Mouse (Mus musculus) heart, embryonic 10.5 days (tissue): ENCODE results near the gene Gm17387. TPM values are rescaled to one million over a fixed set of nuclear protein-coding genes. Genes with fewer than 3 reads are reported as not detected.
"Not testable (repeated sequence)": the region's sequence is repeated elsewhere in the genome, so short reads cannot be mapped to it uniquely, and the experiment has no call there.

Experiments
- DNase-seq: peaks from one replicate; pipeline ENCODE4 v3.0.0-alpha.2; 2017; ENCODE audit warnings: low spot score
- H3K27ac ChIP-seq: fragments of 300-500 bp; sonication (generic); 2 replicates; pipeline ENCODE4 v1.5.1; 2016; ENCODE audit warnings: mild to moderate bottlenecking
- H3K27me3 ChIP-seq: fragments of 300-500 bp; sonication (generic); 2 replicates; pipeline ENCODE4 v1.6.1; 2016; ENCODE audit warnings: mild to moderate bottlenecking; ENCODE audit not compliant: poor library complexity, insufficient read depth, severe bottlenecking
- H3K36me3 ChIP-seq: fragments of 300-500 bp; sonication (generic); 2 replicates; pipeline ENCODE4 v1.6.1; 2016; ENCODE audit warnings: mild to moderate bottlenecking, moderate library complexity
- H3K4me1 ChIP-seq: fragments of 300-500 bp; sonication (generic); 2 replicates; pipeline ENCODE4 v1.6.1; 2016; ENCODE audit warnings: mild to moderate bottlenecking
- H3K4me3 ChIP-seq: fragments of 300-500 bp; sonication (generic); 2 replicates; pipeline ENCODE4 v1.5.1; 2016; ENCODE audit warnings: mild to moderate bottlenecking, moderate library complexity
- H3K9me3 ChIP-seq: fragments of 300-500 bp; sonication (generic); 2 replicates; pipeline ENCODE4 v1.6.1; 2016; ENCODE audit warnings: mild to moderate bottlenecking, moderate library complexity
- WGBS: fragments of 180-500 bp; shearing (Covaris S2); methylation state at CpG from one replicate; pipeline ENCODE4 v1.1.7; 2016; 5-methylcytosine and 5-hydroxymethylcytosine counted together
- polyA plus RNA-seq: library from polyadenylated mRNA; unstranded; fragments of >200 nt; fragmentation: Nextera tagmentation; extraction: Ambion mirVana; gene quantifications from 2 replicates; pipeline ENCODE4 v1.2.1, GENCODE M21; 2016

The Gm17387 gene
- polyA plus RNA-seq, 1 experiment from 2014 or later: not detected

DNA sequence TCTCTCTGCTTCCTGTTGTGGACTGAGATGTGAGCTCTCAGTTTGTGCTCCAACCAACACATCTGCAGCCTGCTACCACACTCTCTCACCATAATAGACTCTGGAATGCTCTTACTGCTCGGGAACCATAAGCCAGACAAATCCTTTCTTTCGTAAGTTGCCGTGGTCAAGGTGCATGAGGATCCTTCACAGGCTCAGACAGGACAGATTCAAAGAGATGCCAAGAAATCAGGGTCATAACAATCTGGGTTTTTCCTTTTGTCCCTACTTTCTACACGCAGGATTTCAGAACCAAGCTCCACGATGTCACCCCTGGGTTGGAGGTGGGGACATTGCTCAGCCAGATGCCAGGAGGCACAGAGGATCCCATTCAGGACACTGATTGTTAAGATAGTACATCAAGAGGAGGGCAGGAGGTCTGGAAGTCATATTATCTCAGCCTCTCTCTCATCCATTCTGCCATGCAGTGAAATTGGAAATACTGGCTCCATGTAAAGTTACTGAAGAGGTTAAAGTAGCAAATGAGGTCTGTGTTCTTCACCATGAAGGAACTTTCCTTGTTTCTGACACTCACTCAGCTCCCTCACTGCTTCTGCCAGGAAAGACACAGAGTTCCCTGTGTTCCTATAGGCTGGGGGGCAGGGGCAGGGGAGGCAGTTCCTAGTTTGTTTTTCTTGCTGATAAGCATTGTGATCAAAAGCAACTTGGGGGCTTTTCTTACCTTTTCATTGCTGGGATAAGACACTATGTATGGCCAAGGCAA, 25.5 kb upstream of the Gm17387 start:
- WGBS: 58% methylated on average over 5 of the region's 5 CpGs

GRCm38 (mm10) chr7:141006446-141006845, 22.5 kb upstream of the Gm17387 start:
- no peak overlapping the region for H3K4me3 ChIP-seq
- no peak overlapping the region for H3K27ac ChIP-seq
- H3K36me3 ChIP-seq: no peaks in the 10 kb centered on the region
- DNase-seq: no peak
- 86% methylated on average over 6 of the region's 6 CpGs for WGBS
- peaks cover 22% of the 10 kb centered on the region for H3K4me1 ChIP-seq
- no peaks in the 10 kb centered on the region for H3K9me3 ChIP-seq
- peaks cover 22% of the 10 kb centered on the region for H3K27me3 ChIP-seq

More for the DNA sequence above, 25.5 kb upstream of the Gm17387 start:
- no peak overlapping the region for H3K4me3 ChIP-seq
- no peak for DNase-seq
- H3K9me3 ChIP-seq: no peaks in the 10 kb centered on the region
- H3K27me3 ChIP-seq: peaks cover 7% of the 10 kb centered on the region
- H3K36me3 ChIP-seq: no peaks in the 10 kb centered on the region
- no peak overlapping the region for H3K27ac ChIP-seq
- H3K4me1 ChIP-seq: peaks cover 2% of the 10 kb centered on the region

DNA sequence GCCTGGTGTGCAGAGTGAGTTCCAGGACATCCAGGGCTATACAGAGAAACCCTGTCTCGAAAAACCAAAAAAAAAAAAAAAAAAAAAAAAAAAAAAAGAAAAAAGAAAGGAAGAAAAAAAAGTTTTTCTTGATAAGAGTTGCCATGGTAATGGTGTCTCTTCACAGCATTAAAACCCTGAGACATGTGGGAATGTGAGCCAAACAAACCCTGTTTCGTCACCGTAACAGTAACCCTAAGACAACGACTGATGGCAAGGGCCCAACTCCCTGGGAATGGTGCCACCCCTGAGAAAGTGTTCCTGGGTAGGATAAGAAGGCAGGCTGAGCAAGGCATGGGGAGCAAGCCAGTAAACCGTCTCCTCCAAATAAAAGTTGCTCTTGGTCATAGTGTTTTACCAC, 22.0 kb upstream of the Gm17387 start:
- 81% methylated on average over 5 of the region's 5 CpGs for WGBS
- H3K27ac ChIP-seq: no peak overlapping the region
- H3K9me3 ChIP-seq: no peaks in the 10 kb centered on the region

GRCm38 (mm10) chr7:141008312-141008761, 20.6 kb upstream of the Gm17387 start:
- H3K4me1 ChIP-seq: peaks cover 22% of the 10 kb centered on the region
- WGBS: 7% methylated on average over 7 of the region's 7 CpGs
- peaks cover 22% of the 10 kb centered on the region for H3K27me3 ChIP-seq
- H3K4me3 ChIP-seq: peak overlapping the region; percentile 43
- H3K9me3 ChIP-seq: no peaks in the 10 kb centered on the region
- 0 out of 2 replicates have a peak overlapping the region, but pooled peaks have one; percentile 62 for H3K27ac ChIP-seq
- no peaks in the 10 kb centered on the region for H3K36me3 ChIP-seq
- DNase-seq: no peak

More for the DNA sequence above, 22.0 kb upstream of the Gm17387 start:
- Histone ChIP-seq H3K4me1 (peaks cover 22% of the 10 kb centered on the region), H3K4me3 (no peak overlapping the region), H3K36me3 (no peaks in the 10 kb centered on the region), H3K27me3 (peaks cover 22% of the 10 kb centered on the region)
- no peak for DNase-seq

DNA sequence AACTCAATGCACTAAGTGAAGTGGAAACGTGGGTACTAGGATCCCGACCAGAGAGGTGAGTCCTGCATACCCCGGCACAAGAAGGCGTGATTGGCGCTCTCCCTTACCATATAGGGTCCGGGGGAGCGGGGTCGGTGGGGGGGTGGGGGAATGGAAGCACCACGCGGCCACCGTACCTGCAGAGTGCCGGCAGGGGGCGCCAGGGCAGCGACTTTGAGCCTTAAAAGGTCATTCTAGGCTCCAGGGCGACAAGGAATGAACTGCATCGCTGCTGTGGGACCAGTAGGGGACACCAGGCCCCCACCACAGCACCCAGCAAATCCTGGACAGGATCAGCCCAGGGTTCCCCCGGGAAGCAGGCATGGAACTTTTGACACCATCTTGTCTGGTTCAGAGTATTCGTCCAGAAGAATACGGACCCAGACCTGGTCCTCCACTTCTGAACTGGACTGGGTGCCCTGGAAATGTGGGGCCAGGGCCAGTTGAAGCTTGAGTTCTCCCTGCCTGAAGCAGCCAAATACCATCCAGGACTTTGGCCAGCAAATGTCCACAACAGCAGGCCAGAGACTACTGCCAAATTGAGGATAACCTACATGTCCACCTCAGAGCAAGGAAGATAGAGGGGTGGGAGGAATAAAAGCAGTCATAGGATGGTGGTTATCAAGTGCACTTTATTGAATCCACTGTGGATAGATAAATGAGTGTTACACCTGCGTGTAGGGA, 19.8 kb upstream of the Gm17387 start:
- H3K36me3 ChIP-seq: no peaks in the 10 kb centered on the region
- peak overlapping the region; percentile 62; the same call in 1 of the 2 replicates for H3K27ac ChIP-seq
- DNase-seq: peak; percentile 92
- WGBS: 8% methylated on average over 20 of the region's 20 CpGs
- no peaks in the 10 kb centered on the region for H3K9me3 ChIP-seq
- peak overlapping the region; percentile 43 for H3K4me3 ChIP-seq
- peaks cover 22% of the 10 kb centered on the region for H3K4me1 ChIP-seq
- peaks cover 22% of the 10 kb centered on the region for H3K27me3 ChIP-seq

- Histone ChIP-seq H3K27me3 (peaks cover 22% of the 10 kb centered on the region), H3K9me3 (no peaks in the 10 kb centered on the region), H3K4me3 (peak overlapping the region; percentile 50; the same call in 1 of the 2 replicates), H3K36me3 (no peaks in the 10 kb centered on the region), H3K4me1 (peaks cover 22% of the 10 kb centered on the region), H3K27ac (peak overlapping the region; percentile 64; the same call in 1 of the 2 replicates)
- WGBS: 75% methylated on average over 9 of the region's 9 CpGs
- no peak for DNase-seq
Measured at GRCm38 (mm10) chr7:141009665-141010064, 19.3 kb upstream of the Gm17387 start.

GRCm38 (mm10) chr7:141010593-141010992, 18.3 kb upstream of the Gm17387 start, which contains the start of gene Ifitm3:
TSS of gene Ifitm3 (minus strand) at chr7:141010770.
- Histone ChIP-seq H3K9me3 (no peaks in the 10 kb centered on the region), H3K4me3 (peak within 1 kb of the TSS; percentile 50), H3K36me3 (no peaks in the 10 kb centered on the region), H3K27ac (peak within 1 kb of the TSS; percentile 75), H3K27me3 (peaks cover 22% of the 10 kb centered on the region), H3K4me1 (peaks cover 22% of the 10 kb centered on the region)
- no peak for DNase-seq
- 17% methylated on average over 10 of the region's 10 CpGs for WGBS

DNA sequence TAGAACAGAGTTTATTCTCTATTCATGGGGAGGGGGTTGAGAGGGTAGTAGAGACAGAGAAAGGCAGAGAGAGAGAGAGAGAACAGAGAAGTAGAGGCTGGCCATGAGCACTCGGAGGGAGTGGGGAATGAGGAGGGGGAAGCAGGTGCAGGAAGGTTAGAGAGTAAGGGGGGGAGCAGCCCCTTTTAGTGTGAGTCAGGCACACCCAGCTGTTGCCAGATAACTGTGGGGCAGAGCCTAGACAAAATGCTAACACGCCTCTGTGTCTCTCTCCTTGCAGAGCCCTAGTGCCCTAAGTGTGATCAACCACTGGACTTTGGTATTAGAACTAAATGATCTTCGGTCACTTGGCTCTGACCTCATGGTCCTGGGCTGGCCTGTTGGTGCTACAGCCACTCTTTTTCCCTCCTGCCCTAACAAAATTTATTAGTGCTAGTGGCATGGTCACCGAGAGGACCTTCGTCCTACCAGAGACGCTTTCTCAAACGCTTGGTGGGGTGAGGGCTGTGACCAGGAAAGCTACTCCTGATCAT, 17.6 kb upstream of the Gm17387 start:
- no peak overlapping the region for H3K4me3 ChIP-seq
- peaks cover 22% of the 10 kb centered on the region for H3K27me3 ChIP-seq
- H3K36me3 ChIP-seq: no peaks in the 10 kb centered on the region
- H3K27ac ChIP-seq: peak overlapping the region; percentile 75; the same call in 1 of the 2 replicates
- H3K9me3 ChIP-seq: no peaks in the 10 kb centered on the region
- peaks cover 22% of the 10 kb centered on the region for H3K4me1 ChIP-seq
- WGBS: 81% methylated on average over 7 of the region's 7 CpGs
- DNase-seq: no peak

DNA sequence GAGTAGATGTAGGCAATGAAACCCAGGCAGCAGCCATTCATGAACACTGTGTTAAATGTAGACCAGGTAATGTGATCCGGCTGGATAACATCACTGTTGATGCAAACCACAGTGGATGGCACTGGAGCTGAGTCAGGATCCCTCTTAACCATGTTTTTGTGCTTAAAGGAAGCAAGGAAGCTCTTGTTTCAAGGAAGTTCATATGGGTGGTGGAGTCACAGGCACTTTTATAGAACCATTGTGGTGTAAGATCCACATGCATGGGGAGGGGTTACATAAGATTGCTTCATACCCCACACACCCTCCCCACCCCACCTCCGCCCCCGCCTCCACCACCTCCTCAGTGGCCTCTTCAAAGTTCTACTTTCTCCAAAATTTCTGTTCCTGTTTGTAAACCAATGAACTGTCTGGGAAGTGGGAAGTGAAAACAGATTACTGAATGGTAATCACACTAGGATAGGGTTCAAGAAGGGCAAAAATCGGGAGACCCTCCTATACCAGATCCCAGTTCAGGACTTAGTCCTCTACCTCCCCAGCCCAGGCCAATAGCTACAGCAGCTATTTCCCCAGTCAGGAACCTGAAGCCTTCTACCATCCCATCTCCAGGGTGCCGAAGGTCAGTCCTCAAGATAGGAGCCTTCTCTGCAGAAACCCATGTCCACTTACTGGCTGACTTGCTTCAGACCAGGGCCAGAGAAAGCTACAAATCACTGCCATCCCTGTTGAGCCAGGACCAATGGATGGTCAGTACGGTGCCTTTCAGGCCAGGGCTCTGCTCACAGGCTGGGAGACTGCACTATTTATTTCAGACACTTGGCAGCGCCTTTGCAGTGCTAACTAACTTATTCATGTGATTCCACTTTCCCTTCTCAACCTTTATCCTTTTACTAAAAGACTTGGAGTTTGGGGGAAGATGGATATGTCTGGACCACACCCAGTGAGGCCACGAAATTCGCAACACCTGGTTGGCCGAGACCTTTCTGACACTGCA, 11.9 kb upstream of the Gm17387 start:
- no peaks in the 10 kb centered on the region for H3K4me1 ChIP-seq
- H3K27ac ChIP-seq: no peak overlapping the region
- DNase-seq: no peak
- no peaks in the 10 kb centered on the region for H3K36me3 ChIP-seq
- H3K27me3 ChIP-seq: no peaks in the 10 kb centered on the region
- WGBS: 87% methylated on average over 10 of the region's 10 CpGs
- no peaks in the 10 kb centered on the region for H3K9me3 ChIP-seq
- H3K4me3 ChIP-seq: no peak overlapping the region

DNA sequence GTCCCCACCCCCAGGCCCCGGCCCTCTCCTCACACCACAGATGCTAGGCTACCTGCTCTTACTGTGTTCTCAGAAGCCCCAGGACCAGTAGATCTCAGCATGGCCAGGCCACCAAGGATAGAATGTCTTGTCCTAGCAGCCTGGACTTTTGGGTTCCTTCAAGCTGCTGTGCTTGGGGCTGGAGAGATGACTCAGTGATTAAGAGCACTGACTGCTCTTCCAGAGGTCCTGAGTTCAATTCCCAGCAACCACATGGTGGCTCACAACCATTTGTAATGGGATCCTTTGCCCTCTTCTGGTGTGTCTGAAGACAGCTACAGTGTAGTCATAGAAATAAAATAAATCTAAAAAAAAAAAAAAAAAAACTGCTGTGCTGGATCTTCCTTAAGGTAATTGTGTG, 11.1 kb upstream of the Gm17387 start, which contains the start of gene Ifitm6:
TSS of gene Ifitm6 (minus strand) at position 101 of the 400 bp plus-strand sequence.
- H3K4me1 ChIP-seq, H3K27ac ChIP-seq, H3K27me3 ChIP-seq, H3K9me3 ChIP-seq, H3K4me3 ChIP-seq, DNase-seq, H3K36me3 ChIP-seq: not testable (repeated sequence)
- WGBS: 84% methylated on average over 1 of the region's 1 CpGs

- no peaks in the 10 kb centered on the region for H3K27me3 ChIP-seq
- no peaks in the 10 kb centered on the region for H3K36me3 ChIP-seq
- H3K27ac ChIP-seq: no peak overlapping the region
- WGBS: 80% methylated on average over 5 of the region's 5 CpGs
- H3K4me3 ChIP-seq: no peak overlapping the region
- no peaks in the 10 kb centered on the region for H3K9me3 ChIP-seq
- DNase-seq: no peak
- no peaks in the 10 kb centered on the region for H3K4me1 ChIP-seq
Measured at GRCm38 (mm10) chr7:141019028-141019427, 9.9 kb upstream of the Gm17387 start.
